Mouse (Mus musculus): Measurements from ENCODE around the gene Tdrd6. TPM values are rescaled to one million over a fixed set of nuclear protein-coding genes. Genes with fewer than 3 reads are reported as not detected.

The Tdrd6 gene
- polyA plus RNA-seq (2014; fragmentation: Illumina TruSeq; extraction: RNeasy Lipid Tissue Mini Kit (QIAGEN cat#74804); ENCODE audit: low read depth, low replicate concordance), result 271 TPM

DNA sequence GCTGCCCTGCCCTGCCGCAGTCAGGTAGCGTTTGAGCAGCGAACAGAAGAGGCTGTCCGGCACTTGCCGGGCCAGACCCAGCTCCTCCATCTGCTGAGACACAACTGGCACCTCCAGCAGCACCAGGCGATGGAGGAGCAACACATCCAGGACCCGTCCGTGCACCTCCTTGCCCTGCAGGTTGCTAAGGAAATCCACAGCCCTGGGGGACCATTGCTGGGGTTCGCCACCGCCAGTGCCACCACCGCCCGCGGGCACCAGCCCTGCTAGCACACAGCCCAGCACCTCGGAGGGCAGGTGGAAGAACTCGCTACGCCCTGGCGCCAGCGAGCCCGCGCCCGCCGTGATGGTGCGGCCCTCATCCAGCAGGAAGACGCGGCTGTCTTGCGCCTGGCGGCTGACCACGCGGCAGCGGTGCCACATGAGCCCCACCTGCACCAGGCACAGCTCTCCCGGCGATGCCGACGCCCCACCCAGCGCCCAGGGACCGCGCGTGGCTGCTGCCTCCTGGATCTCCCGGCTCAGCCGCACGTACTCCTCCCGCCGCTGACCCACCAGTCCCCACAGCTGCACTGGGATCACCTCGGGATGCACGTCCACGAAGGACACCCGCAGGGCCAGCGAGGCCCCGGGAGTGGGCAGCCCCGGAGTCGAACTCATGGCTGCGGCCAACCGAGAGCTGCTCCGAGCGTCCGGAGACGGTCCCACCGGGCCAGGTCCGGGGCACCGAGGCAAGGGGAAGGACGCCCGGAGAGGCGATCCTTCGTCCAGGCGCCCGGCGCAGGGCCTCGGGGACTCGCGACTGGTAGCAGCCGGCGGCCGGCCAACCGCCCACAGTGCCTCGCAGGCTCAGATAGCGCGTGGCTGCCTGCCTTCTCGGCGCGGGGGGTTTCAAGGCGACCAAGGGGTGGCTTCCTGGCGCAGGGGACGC lies at the start of gene Tdrd6:
Gene Tdrd6, minus strand, starts transcription at position 804 of the 931 bp plus-strand sequence.

GRCm38 (mm10) chr17:43667290-43667843 lies 37.3 kb upstream of the Tdrd6 start, which contains the start of gene Cyp39a1:
Cyp39a1 (plus strand) TSS chr17:43667425.

DNA sequence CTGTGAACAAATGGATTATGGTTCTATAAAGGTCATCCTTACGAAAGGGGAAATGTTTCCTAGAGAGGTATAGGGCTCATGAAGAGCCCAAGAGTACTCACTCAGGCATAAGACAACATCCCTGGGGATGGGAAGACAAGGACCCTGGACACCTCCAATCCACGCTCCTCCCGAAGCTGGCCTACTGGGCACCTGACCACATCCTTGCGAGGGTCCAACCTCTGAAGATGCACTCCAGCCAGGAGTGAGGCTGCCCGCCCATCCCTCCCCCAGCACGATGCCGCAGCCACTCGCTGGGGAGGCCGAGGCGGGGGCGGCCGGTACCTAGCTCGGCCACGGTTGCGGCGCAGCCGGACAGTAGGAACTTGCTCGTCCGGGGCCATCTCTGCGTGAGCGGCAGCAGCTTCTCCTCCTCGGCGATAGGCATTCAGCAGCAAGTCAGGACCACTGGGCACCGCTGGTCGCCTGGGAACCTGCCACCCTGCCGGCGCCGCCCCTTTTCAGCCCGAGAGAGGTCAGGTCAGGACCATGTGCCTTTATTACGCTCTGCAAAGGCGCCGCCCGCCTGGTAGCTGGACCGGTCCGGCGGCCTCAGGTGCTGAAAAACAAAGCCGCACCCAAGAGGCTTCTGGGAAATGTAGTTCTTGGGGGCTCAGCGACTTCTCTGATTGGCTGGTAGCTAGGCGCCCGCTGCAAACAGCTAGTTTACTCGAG lies 36.6 kb upstream of the Tdrd6 start, which contains the start of gene Slc25a27:
Gene Slc25a27, minus strand, starts transcription at position 639 of the 714 bp plus-strand sequence.

DNA sequence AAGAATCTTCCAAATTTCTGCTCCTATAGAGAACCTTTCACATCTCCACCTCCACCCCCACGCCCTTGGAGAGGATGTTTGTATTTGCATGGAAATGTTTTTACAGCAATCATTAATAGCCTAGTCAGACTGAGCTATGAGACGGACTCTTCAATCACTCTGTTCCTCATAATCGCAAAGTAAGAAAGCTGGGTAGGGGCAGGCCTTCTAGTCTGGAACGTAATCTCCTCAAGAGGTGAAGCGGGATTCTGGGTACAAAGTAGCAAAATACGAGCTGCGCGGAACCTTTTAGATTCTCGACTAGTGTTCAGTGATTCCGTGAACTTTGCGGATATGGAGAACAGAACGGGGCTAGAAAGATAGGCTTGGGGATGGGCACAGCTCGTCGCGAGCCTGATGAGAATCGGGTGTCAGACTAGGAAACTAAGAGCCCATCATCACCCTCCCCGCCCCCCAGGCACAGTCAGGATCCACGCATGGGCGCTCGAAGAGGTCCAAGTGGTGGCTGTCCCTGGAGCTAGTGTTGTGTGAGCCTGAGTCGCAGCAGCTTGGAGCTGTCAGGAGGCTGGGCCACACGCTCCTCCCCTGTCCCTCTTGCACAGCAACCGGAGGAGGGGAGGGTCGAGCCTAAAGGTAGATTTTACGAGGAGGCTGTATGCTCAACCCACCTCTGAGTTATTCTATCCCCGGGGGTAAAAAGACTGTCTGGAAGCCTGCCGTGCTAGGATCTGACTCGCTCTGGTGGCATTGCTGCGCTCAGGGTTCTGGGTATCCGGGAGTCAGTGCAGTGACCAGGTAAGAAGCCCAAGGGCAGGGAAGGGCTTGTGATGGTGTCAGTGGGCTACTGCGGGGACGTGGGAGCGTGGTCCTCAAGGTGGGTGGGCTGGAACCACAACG lies 61.9 kb downstream of the Tdrd6 start, which contains the start of gene Pla2g7:
Gene Pla2g7, plus strand, starts transcription at position 107 of the 897 bp plus-strand sequence.

Other genes with a start within 250 kb of the Tdrd6 start
- gene Mep1a, start 127.5 kb downstream of the Tdrd6 start, polyA plus RNA-seq (2014; fragmentation: Illumina TruSeq; extraction: RNeasy Lipid Tissue Mini Kit (QIAGEN cat#74804); ENCODE audit: low read depth, low replicate concordance), result 0.08 TPM
- not detected for gene Ankrd66, start 86.7 kb downstream of the Tdrd6 start, polyA plus RNA-seq (2014; fragmentation: Illumina TruSeq; extraction: RNeasy Lipid Tissue Mini Kit (QIAGEN cat#74804); ENCODE audit: low read depth, low replicate concordance)
- 73.2 TPM for gene Pla2g7, start 62.2 kb downstream of the Tdrd6 start, polyA plus RNA-seq (2014; fragmentation: Illumina TruSeq; extraction: RNeasy Lipid Tissue Mini Kit (QIAGEN cat#74804); ENCODE audit: low read depth, low replicate concordance)
- 5.0 TPM for gene Slc25a27, start 36.9 kb upstream of the Tdrd6 start, polyA plus RNA-seq (2014; fragmentation: Illumina TruSeq; extraction: RNeasy Lipid Tissue Mini Kit (QIAGEN cat#74804); ENCODE audit: low read depth, low replicate concordance)
- gene Cyp39a1, start 37.1 kb upstream of the Tdrd6 start, polyA plus RNA-seq (2014; fragmentation: Illumina TruSeq; extraction: RNeasy Lipid Tissue Mini Kit (QIAGEN cat#74804); ENCODE audit: low read depth, low replicate concordance), result 9.1 TPM
- 4.9 TPM for gene Rcan2, start 171.1 kb upstream of the Tdrd6 start, polyA plus RNA-seq (2014; fragmentation: Illumina TruSeq; extraction: RNeasy Lipid Tissue Mini Kit (QIAGEN cat#74804); ENCODE audit: low read depth, low replicate concordance)